Mouse (Mus musculus) layer of hippocampus, postnatal 10 days (tissue): ENCODE measurements around the gene Actl6a. TPM values are rescaled to one million over a fixed set of nuclear protein-coding genes. Genes with fewer than 3 reads are reported as not detected.
"Not testable (repeated sequence)": the region's sequence is repeated elsewhere in the genome, so short reads cannot be mapped to it uniquely, and the experiment has no call there.

Experiments used
- DNase-seq, 2 experiments: peaks; one replicate each; pipeline ENCODE4 v3.0.0; 2021; ENCODE audit warnings: low spot score in 2 of 2
- total RNA-seq, 2 experiments: library from RNA; stranded (reverse); gene quantifications; 2 replicates each; pipeline ENCODE4 v1.2.3; 2021

The Actl6a gene
- total RNA-seq, 2 experiments from 2014 or later: 18.4 to 20.5 TPM

DNA sequence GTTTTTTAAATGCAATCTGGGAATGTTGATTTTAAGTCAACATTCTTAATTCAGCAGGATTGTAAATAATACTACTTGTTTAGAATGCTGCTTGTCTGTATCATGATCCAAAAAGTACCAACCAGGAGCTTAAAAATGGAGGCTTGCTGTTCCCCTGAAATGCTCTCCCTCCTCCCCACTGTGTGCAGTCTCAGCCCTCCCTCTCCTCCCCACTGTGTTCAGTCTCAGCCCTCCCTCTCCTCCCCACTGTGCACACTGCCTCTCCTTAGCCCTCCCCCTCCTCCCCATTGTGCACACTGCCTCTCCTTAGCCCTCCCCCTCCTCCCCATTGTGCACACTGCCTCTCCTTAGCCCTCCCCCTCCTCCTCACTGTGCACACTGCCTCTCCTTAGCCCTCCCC, 39.3 kb downstream of the Actl6a start:
- not testable (repeated sequence) for DNase-seq

DNA sequence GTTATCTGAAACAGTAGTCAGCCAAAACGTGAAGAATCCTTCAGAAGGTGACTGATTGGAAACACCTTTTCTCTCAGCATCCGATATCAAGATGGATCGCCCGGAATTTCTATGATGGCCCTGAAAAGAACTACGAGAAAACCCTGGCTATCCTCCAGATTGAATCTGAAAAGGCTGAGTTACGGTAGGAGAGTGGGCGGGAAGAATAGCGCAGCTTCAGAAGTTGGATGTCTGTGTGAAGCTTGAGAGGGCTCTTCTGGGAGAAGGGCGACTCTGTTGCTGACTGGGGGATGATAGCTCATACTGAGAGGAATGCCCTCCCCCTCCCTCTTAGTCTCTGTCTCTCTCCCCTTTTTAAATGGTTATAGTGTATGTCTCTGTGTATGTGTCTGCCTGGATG, 42.3 kb downstream of the Actl6a start:
- no peak for DNase-seq

DNA sequence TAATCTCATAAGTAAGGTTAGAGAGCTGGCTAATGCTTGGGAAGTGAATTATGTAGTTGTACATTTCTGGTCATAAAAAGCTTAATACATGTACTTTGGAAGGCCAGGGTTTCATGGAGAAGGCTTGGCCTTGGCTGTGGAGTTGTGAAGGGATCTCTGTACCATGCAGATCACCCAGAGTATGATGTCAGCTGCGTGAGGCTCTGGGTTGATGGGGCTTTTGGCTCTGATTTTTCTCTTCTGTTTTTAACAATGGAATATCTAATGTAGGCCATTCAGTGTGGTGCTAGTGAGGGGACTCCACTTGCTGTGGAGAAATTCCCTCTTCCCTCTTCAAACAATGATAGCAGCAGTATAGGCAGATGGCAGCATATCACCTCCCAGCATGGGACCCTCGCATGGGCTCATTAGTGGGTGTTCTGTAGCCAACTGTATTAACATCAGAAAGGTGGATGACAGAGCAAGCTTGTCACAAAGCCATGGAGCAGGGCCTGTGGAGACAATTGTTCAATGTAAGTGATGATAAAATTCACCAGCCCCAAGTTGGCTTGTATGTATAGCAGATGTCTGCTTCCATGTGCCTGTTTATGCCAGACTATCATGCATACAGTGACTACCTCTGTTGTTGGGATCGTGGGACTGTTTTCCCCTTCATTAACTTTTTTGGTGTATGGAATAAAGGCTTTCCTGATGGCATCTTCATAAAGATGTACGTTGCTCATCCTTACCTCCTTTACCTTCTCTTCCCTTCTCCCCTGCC, 43.9 kb downstream of the Actl6a start:
- no peak for DNase-seq

DNA sequence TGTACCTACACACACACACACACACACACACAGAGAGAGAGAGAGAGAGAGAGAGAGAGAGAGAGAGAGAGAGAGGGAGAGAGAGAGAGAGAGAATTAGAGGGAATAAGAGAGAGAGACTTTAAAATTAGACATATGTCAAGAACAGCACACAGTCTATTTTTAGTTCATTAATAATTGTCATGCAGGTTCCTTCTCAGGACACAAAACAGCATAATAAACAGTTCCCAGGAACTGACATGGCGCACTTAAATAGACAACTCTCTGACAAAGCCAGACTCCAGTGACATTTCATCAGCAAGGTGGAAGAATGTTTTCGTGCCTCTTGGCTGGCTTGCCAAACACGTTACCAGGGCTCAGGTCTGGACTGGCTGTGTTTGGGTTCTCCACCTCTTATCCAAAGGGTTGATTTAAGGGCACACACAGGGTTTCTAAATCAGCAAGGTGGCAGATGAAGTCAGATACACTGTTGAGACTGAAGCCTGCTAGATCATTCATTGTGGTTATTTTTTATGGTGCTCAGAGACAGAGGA, 48.4 kb downstream of the Actl6a start:
- DNase-seq: no peak

DNA sequence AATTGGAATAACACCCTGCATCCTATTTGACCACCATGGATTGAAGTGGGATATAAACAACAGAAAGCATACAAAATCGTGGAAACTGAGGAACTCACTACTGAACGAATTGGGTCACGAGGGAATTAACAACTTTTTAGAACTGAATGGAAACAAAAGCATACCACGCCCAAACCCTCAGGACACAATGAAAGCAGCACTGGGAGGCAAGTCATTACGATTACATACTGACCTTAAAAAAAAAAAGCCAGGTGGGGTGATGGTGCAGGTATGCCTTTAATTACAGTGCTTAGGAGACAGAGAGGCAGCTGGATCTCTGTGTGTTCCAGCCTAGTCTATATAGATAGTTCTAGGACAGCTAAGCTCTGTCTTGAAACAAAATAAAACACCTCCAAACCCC, 53.1 kb downstream of the Actl6a start:
- DNase-seq: no peak

DNA sequence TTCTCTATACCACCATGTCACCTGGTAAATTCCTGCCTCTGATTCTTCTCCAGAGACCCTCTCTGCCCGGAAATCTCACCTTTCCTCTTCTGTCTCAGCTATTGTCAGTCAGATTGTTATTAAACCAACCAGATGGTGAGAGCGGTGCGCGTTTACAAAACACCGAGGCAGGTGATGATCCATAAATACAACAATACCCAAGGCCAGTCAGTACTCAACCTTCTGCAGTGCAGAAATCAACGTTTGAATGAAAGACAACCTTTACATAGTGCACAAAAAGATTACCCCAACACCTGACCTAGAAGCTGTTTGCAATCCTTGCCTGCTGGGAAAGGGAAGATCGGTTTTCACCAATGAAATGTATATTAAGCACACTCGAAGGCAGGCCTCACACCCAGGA, 56.9 kb downstream of the Actl6a start:
- no peak for DNase-seq

DNA sequence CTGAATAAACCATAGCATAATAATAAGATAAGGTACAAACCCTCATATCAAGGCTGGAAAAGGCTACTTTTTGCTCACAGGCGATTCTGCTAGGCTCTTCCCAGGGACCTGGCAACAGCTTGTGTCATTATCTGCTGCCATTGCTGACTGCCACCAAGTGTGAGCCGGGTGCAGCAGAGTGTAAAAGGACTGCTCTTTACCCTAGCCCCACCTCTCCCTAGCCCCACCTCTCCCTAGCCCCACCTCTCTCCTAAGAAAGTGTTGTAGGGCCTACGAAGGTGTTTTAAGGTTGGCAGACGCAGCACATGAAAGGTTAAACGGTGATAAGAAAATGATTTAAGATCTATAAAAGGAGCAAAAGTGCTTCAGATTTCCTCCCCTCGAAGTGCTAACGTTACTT, 57.8 kb downstream of the Actl6a start:
- DNase-seq: no peak

DNA sequence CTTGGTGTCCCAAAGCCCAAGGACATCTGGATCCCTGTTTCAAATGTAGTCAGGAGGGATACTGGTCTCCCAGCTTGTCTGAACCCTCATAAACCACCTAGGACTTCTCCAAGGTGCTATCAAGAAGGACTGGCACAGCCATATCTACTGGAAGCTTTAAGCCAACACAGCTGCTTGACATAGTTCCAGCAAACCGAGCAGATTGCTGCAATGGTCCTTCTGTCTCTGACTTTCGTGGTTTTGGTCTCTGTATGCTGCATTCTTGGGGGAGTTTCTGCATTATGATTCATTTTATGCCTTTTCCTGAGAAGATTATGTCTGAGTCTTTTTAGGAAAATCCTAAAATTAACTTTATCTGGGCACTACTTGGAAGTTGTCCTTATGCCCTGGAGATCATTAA, 64.7 kb downstream of the Actl6a start:
- no peak for DNase-seq

Other genes with a start within 250 kb of the Actl6a start
- under 1 TPM; 0.69 to 0.76 TPM for gene Kcnmb3, start 214.1 kb upstream of the Actl6a start, total RNA-seq
- 10 to 100 TPM; 34.9 to 39.1 TPM for gene Zfp639, start 196.0 kb upstream of the Actl6a start, total RNA-seq
- gene Mfn1, start 176.8 kb upstream of the Actl6a start, total RNA-seq: 10 to 100 TPM; 96.3 to 99.0 TPM
- 10 to 100 TPM; 63.5 to 66.6 TPM for gene Gnb4, start 89.7 kb upstream of the Actl6a start, total RNA-seq
- 100 to 1,000 TPM; 183 to 193 TPM for gene Ndufb5, start 30.7 kb downstream of the Actl6a start, total RNA-seq
- gene Mrpl47, start 31.3 kb downstream of the Actl6a start, total RNA-seq: 10 to 100 TPM; 20.7 to 22.1 TPM
- 10 to 100 TPM; 22.3 TPM for gene Usp13, start 111.2 kb downstream of the Actl6a start, total RNA-seq